ENCODE assay signal across 17 mouse cellular contexts in the genomic region with DNA sequence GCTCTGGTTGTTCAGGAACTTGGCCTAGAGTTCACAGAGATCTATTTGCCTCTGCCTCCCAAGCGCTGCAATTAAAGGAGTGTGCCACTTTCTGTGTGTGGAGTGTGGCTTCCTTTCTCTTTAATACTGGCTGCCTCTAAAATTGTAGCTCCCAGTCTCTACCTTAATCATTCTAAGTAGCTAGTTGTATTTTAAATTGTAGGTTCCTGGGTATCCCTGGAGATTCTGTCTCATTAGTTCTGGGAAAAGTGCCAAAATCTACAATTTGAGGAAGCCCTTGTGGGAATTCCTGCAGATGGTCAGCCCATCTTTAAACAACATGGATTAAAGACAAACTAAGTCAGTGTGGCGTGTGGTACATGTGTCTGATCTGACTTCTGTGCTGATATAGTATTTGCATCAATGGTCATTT.
A peak's percentile ranks its signal among the peaks of the same experiment; 100 is the strongest.
DNase-seq lines count a peak whose midpoint lies in the region; ATAC-seq and TF ChIP-seq lines count a peak whose summit lies in the region.
"Had no signal": no experiment of that assay in that cellular context is flagged by ENCODE, and none has a peak within 500 bp of the region (broad histone marks: within the 10 kb centered on the region; RNA-seq: fewer than 3 reads in every experiment).

No protein-coding gene starts in this region.

- H3K36me3 ChIP-seq in forebrain, postnatal 0 days (ENCODE audit: insufficient read depth) = no peaks in the 10 kb centered on the region
- H3K36me3 ChIP-seq: heart, embryonic 12.5 days; intestine, embryonic 15.5 days; liver, embryonic 12.5 days had no signal

- no peak overlapping the region for H3K9ac ChIP-seq in forebrain, postnatal 0 days
- H3K9ac ChIP-seq: heart, embryonic 12.5 days; intestine, embryonic 15.5 days; liver, embryonic 12.5 days had no signal

- no peak overlapping the region for H3K4me3 ChIP-seq in forebrain, postnatal 0 days (ENCODE audit: low read depth, low read length)
- H3K4me3 ChIP-seq: heart, embryonic 12.5 days; intestine, embryonic 15.5 days; liver, embryonic 12.5 days had no signal

- peak; percentile 43 for ATAC-seq in forebrain, postnatal 0 days
- ATAC-seq: intestine, embryonic 15.5 days; liver, embryonic 12.5 days had no signal

- no peak overlapping the region for H3K27ac ChIP-seq in forebrain, postnatal 0 days (ENCODE audit: low read depth, low read length)
- H3K27ac ChIP-seq: intestine, embryonic 15.5 days; liver, embryonic 12.5 days had no signal

- TF ChIP-seq CTCF in forebrain, postnatal 0 days (IDR thresholded peaks at IDR 0.05; ENCODE audit: low read depth) = no peak

- 25% methylated on average over 2 of the region's 2 CpGs for WGBS in forebrain, postnatal 0 days

- DNase-seq in cerebellum, adult 9-10 months = peak; percentile 5
- DNase-seq in cerebellum, postnatal 36 days = no peak
- DNase-seq in left cerebral cortex, postnatal 14 days (ENCODE audit: low spot score in 2 of 2) = peak; percentile 6 to 49
- no peak for DNase-seq in left cerebral cortex, postnatal 25 days (ENCODE audit: low spot score in 2 of 2)
- DNase-seq in MN1 (ENCODE audit: low spot score) = peak; percentile 74
- DNase-seq in forebrain, postnatal 0 days = peak; percentile 39
- no peak for DNase-seq in lung, postnatal 10 days
- no peak for DNase-seq in adrenal gland, postnatal 4 days (ENCODE audit: low spot score in 2 of 2)
- DNase-seq: adrenal gland, postnatal 36 days; cerebellum, adult 11 months; heart, postnatal 36 days; kidney, postnatal 10 days; layer of hippocampus, adult 9-11 months had no signal

- intact Hi-C loops in left cerebral cortex, postnatal 14 days (cut with DNase I) = no loop called here
- intact Hi-C loops in left cerebral cortex, postnatal 25 days (cut with DNase I) = no loop called here

- no peaks in the 10 kb centered on the region for H3K27me3 ChIP-seq in forebrain, postnatal 0 days (ENCODE audit: insufficient read depth, low read length)
- H3K27me3 ChIP-seq: CH12.LX; heart, embryonic 12.5 days; intestine, embryonic 15.5 days; liver, embryonic 12.5 days had no signal

- no peaks in the 10 kb centered on the region for H3K4me1 ChIP-seq in forebrain, postnatal 0 days (ENCODE audit: insufficient read depth)
- H3K4me1 ChIP-seq: heart, embryonic 12.5 days; intestine, embryonic 15.5 days; liver, embryonic 12.5 days had no signal

- no peaks in the 10 kb centered on the region for H3K9me3 ChIP-seq in forebrain, postnatal 0 days (ENCODE audit: low read length)
- H3K9me3 ChIP-seq: heart, embryonic 12.5 days; intestine, embryonic 15.5 days; liver, embryonic 12.5 days had no signal

- H3K4me2 ChIP-seq in forebrain, postnatal 0 days (ENCODE audit: low read depth) = no peak overlapping the region
- H3K4me2 ChIP-seq: heart, embryonic 12.5 days; intestine, embryonic 15.5 days; liver, embryonic 12.5 days had no signal

Comparison
In these comparisons a context has a peak if more than half of its experiments do, and no peak if none do; other contexts are left out.
1. DNase-seq: peak in cerebellum, adult 9-10 months (single experiment), left cerebral cortex, postnatal 14 days (2 of 2), MN1 (single experiment) and forebrain, postnatal 0 days (single experiment); none in cerebellum, postnatal 36 days (0 of 2), left cerebral cortex, postnatal 25 days (0 of 2), lung, postnatal 10 days (single experiment) and adrenal gland, postnatal 4 days (0 of 2).